Mouse (Mus musculus): ENCODE measurements around the gene Hcn3. TPM values are rescaled to one million over a fixed set of nuclear protein-coding genes. Genes with fewer than 3 reads are reported as not detected.

Hcn3 gene
- polyA plus RNA-seq, 1 experiment from 2014 or later: 1.8 TPM

- H3K27me3 ChIP-seq (replicated peaks; ENCODE audit: control insufficient read depth, insufficient read depth, low read length): no peaks in the 10 kb centered on the region
- H3K4me2 ChIP-seq (ENCODE audit: low read length): no peak overlapping the region
- no peaks in the 10 kb centered on the region for H3K9me3 ChIP-seq (ENCODE audit: control insufficient read depth, low read length)
- no peaks in the 10 kb centered on the region for H3K36me3 ChIP-seq (ENCODE audit: control insufficient read depth, insufficient read depth, low read length)
- H3K4me1 ChIP-seq (replicated peaks; ENCODE audit: control insufficient read depth, insufficient read depth, low read length): 0 out of 2 replicates have a peak, but pooled peaks cover 5% of the 10 kb centered on the region
- H3K4me3 ChIP-seq (ENCODE audit: low read depth, low read length): no peak overlapping the region
- DNase-seq (ENCODE audit: low spot score): no peak
- H3K9ac ChIP-seq (ENCODE audit: low read length): no peak overlapping the region
- H3K27ac ChIP-seq (ENCODE audit: low read depth): no peak overlapping the region
- ATAC-seq (replicated peaks; ENCODE audit: low FRiP score, low TSS enrichment, low read depth): no peak
- WGBS: 90% methylated on average over 3 of the region's 3 CpGs
These were observed 30.1 kb downstream of the Hcn3 start for GRCm38 (mm10) chr3:89129908-89130307.

- 94% methylated on average over 3 of the region's 3 CpGs for WGBS
- no peak overlapping the region for H3K27ac ChIP-seq (ENCODE audit: low read depth)
- no peaks in the 10 kb centered on the region for H3K36me3 ChIP-seq (ENCODE audit: control insufficient read depth, insufficient read depth, low read length)
- no peaks in the 10 kb centered on the region for H3K27me3 ChIP-seq (replicated peaks; ENCODE audit: control insufficient read depth, insufficient read depth, low read length)
- ATAC-seq (replicated peaks; ENCODE audit: low FRiP score, low TSS enrichment, low read depth) (no peak), DNase-seq (ENCODE audit: low spot score) (no peak)
- H3K9ac ChIP-seq (ENCODE audit: low read length): no peak overlapping the region
- H3K4me2 ChIP-seq (ENCODE audit: low read length): no peak overlapping the region
- H3K4me1 ChIP-seq (replicated peaks; ENCODE audit: control insufficient read depth, insufficient read depth, low read length): no peaks in the 10 kb centered on the region
- no peak overlapping the region for H3K4me3 ChIP-seq (ENCODE audit: low read depth, low read length)
- no peaks in the 10 kb centered on the region for H3K9me3 ChIP-seq (ENCODE audit: control insufficient read depth, low read length)
These were observed 34.0 kb downstream of the Hcn3 start for GRCm38 (mm10) chr3:89125981-89126380.

DNA sequence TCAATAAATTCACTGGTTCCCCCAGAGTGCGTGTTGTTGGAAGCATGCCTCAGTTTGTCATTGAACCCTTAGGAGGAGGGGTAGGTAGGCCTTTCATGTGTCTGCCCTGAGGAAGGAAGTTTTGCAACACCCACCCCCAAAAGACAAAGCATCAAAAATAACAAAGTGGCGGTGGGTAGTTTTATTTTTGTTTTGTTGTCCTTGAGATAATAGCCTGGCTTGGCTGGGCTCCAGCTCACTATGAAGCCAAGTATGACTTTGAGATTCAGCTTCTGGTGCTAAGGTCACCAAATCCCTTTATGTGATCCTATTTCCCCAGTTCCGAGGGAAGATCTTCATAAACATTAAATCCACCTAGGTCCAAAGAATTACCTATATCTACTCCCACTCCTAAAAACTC, 35.8 kb downstream of the Hcn3 start:
- no peaks in the 10 kb centered on the region for H3K27me3 ChIP-seq (replicated peaks; ENCODE audit: control insufficient read depth, insufficient read depth, low read length)
- WGBS: 81% methylated on average over 3 of the region's 3 CpGs
- H3K9ac ChIP-seq (ENCODE audit: low read length): no peak overlapping the region
- H3K4me1 ChIP-seq (replicated peaks; ENCODE audit: control insufficient read depth, insufficient read depth, low read length): no peaks in the 10 kb centered on the region
- ATAC-seq (replicated peaks; ENCODE audit: low FRiP score, low TSS enrichment, low read depth) (no peak), DNase-seq (ENCODE audit: low spot score) (no peak)
- H3K36me3 ChIP-seq (ENCODE audit: control insufficient read depth, insufficient read depth, low read length): no peaks in the 10 kb centered on the region
- no peak overlapping the region for H3K4me2 ChIP-seq (ENCODE audit: low read length)
- H3K4me3 ChIP-seq (ENCODE audit: low read depth, low read length): no peak overlapping the region
- no peak overlapping the region for H3K27ac ChIP-seq (ENCODE audit: low read depth)
- no peaks in the 10 kb centered on the region for H3K9me3 ChIP-seq (ENCODE audit: control insufficient read depth, low read length)

DNA sequence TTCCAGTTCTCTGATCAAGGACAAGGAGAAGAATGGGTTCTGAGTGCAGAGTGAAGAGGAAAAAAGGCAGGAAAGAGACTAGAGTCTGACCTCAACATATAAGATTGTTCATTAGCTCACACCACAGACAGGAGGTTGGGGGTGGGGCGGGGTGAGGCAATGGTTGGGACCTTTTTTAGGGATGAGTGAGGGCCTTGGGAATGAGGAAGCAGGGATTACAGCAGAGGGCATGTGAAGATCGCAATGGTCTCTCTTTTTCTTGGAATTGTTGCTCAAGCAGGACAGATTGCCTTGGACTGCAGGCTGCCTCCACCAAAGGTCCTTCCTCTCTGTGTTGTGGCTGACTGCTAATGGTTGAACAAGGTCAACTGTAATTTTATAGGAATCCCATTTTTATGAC, 36.7 kb downstream of the Hcn3 start:
- H3K9me3 ChIP-seq (ENCODE audit: control insufficient read depth, low read length): no peaks in the 10 kb centered on the region
- no peaks in the 10 kb centered on the region for H3K27me3 ChIP-seq (replicated peaks; ENCODE audit: control insufficient read depth, insufficient read depth, low read length)
- H3K27ac ChIP-seq (ENCODE audit: low read depth): no peak overlapping the region
- H3K4me3 ChIP-seq (ENCODE audit: low read depth, low read length): no peak overlapping the region
- no peak overlapping the region for H3K9ac ChIP-seq (ENCODE audit: low read length)
- DNase-seq (ENCODE audit: low spot score) (no peak), ATAC-seq (replicated peaks; ENCODE audit: low FRiP score, low TSS enrichment, low read depth) (no peak)
- H3K36me3 ChIP-seq (ENCODE audit: control insufficient read depth, insufficient read depth, low read length): no peaks in the 10 kb centered on the region
- 87% methylated on average over 2 of the region's 2 CpGs for WGBS
- H3K4me2 ChIP-seq (ENCODE audit: low read length): no peak overlapping the region
- H3K4me1 ChIP-seq (replicated peaks; ENCODE audit: control insufficient read depth, insufficient read depth, low read length): no peaks in the 10 kb centered on the region

DNA sequence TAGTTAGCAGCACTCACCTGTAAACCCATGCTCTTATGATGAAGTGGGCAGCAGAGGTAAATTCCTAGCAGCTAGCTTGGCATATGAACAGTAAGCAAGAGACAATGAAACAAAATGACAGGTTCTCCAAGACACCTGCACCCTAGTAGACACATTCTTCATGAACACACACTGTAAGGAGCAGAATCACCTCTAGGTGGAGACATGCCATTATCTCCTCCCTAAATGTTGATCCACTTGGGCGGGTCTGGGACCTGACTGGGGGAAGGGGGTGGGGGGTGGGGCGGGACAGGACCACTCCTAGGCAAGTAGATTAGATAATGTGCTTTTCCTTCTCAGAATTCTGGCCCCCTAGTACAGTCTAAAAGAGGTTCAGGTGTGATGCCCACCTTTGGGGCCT, 44.5 kb downstream of the Hcn3 start:
- ATAC-seq (replicated peaks; ENCODE audit: low FRiP score, low TSS enrichment, low read depth) (no peak), DNase-seq (ENCODE audit: low spot score) (no peak)
- H3K36me3 ChIP-seq (ENCODE audit: control insufficient read depth, insufficient read depth, low read length): no peaks in the 10 kb centered on the region
- H3K27me3 ChIP-seq (replicated peaks; ENCODE audit: control insufficient read depth, insufficient read depth, low read length): no peaks in the 10 kb centered on the region
- no peaks in the 10 kb centered on the region for H3K4me1 ChIP-seq (replicated peaks; ENCODE audit: control insufficient read depth, insufficient read depth, low read length)
- no peak overlapping the region for H3K4me3 ChIP-seq (ENCODE audit: low read depth, low read length)
- H3K9ac ChIP-seq (ENCODE audit: low read length): no peak overlapping the region
- H3K27ac ChIP-seq (ENCODE audit: low read depth): no peak overlapping the region
- H3K4me2 ChIP-seq (ENCODE audit: low read length): no peak overlapping the region
- 8% methylated on average over 2 of the region's 2 CpGs for WGBS
- no peaks in the 10 kb centered on the region for H3K9me3 ChIP-seq (ENCODE audit: control insufficient read depth, low read length)

DNA sequence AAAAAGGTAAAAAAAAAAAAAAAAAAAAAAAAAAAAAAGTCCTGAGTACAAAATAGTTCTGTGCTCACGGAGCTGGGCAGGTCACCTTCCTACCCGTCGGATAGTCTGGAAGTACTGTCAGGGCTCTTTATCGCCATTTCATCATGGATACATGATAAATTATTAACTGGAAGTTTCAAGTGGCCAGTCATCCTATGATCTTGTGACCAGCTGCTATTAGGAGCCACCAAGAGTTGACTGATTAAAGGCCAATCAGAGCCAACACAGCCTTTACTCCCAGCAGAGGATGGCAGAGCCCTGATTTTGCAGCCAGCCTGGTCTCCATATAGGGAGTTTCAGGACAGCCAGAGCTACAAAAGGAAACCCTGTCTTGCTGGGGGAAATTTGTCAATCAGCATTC, 46.9 kb downstream of the Hcn3 start:
- Histone ChIP-seq H3K4me3 (ENCODE audit: low read depth, low read length) (no peak overlapping the region), H3K27me3 (replicated peaks; ENCODE audit: control insufficient read depth, insufficient read depth, low read length) (no peaks in the 10 kb centered on the region), H3K4me2 (ENCODE audit: low read length) (no peak overlapping the region), H3K27ac (ENCODE audit: low read depth) (no peak overlapping the region), H3K9ac (ENCODE audit: low read length) (no peak overlapping the region), H3K9me3 (ENCODE audit: control insufficient read depth, low read length) (no peaks in the 10 kb centered on the region), H3K4me1 (replicated peaks; ENCODE audit: control insufficient read depth, insufficient read depth, low read length) (no peaks in the 10 kb centered on the region), H3K36me3 (ENCODE audit: control insufficient read depth, insufficient read depth, low read length) (no peaks in the 10 kb centered on the region)
- peak; percentile 50; the same call in 1 of the 2 replicates for ATAC-seq (replicated peaks; ENCODE audit: low FRiP score, low TSS enrichment, low read depth)
- DNase-seq (ENCODE audit: low spot score): peak; percentile 50
- 69% methylated on average over 4 of the region's 4 CpGs for WGBS

DNA sequence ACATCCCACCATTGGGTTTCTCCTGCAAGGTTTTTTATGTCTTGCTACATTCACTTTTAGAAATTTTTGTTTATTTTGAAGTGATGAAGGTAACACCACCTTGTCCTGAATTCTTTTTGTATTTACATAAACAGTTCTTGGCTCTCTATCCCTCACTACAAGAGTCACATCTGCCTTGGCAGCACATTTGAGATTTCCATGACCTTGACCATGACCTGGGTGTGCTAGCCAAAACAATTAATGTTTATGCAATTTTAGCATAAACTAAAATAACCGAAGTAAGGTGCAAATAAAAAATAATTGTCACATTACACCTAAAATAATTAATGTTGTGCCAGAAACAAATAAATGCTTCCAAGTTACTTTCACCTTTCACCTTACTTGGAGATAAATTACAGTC, 51.9 kb downstream of the Hcn3 start:
- Histone ChIP-seq H3K27me3 (replicated peaks; ENCODE audit: control insufficient read depth, insufficient read depth, low read length) (no peaks in the 10 kb centered on the region), H3K4me3 (ENCODE audit: low read depth, low read length) (no peak overlapping the region), H3K4me2 (ENCODE audit: low read length) (no peak overlapping the region), H3K36me3 (ENCODE audit: control insufficient read depth, insufficient read depth, low read length) (no peaks in the 10 kb centered on the region), H3K9me3 (ENCODE audit: control insufficient read depth, low read length) (no peaks in the 10 kb centered on the region), H3K4me1 (replicated peaks; ENCODE audit: control insufficient read depth, insufficient read depth, low read length) (no peaks in the 10 kb centered on the region), H3K27ac (ENCODE audit: low read depth) (no peak overlapping the region), H3K9ac (ENCODE audit: low read length) (no peak overlapping the region)
- 56% methylated on average over 1 of the region's 1 CpGs for WGBS
- no peak for DNase-seq (ENCODE audit: low spot score)
- no peak for ATAC-seq (replicated peaks; ENCODE audit: low FRiP score, low TSS enrichment, low read depth)

DNA sequence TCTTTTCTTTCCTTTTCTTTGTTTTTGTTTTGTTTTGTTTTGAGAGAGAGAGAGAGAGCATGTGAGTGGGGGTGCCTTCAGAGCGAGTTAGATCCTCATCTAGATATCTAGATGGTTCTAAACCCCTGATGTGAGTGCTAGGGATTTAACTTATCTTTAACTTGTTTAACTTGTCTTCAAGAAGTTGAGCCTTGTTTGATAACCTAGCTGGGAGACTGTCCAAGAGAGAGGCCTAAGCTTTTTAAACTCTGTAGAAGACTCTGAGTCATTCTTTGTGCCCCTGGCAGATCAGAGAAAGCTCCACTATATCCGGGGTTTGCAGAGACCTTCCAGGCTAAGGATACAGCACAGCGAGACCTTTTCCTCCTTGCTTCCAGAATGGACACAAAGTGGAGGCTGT, 52.5 kb downstream of the Hcn3 start:
- H3K9ac ChIP-seq (ENCODE audit: low read length): no peak overlapping the region
- H3K4me2 ChIP-seq (ENCODE audit: low read length): no peak overlapping the region
- ATAC-seq (replicated peaks; ENCODE audit: low FRiP score, low TSS enrichment, low read depth) (no peak), DNase-seq (ENCODE audit: low spot score) (no peak)
- H3K36me3 ChIP-seq (ENCODE audit: control insufficient read depth, insufficient read depth, low read length): no peaks in the 10 kb centered on the region
- H3K27me3 ChIP-seq (replicated peaks; ENCODE audit: control insufficient read depth, insufficient read depth, low read length): no peaks in the 10 kb centered on the region
- no peak overlapping the region for H3K4me3 ChIP-seq (ENCODE audit: low read depth, low read length)
- H3K4me1 ChIP-seq (replicated peaks; ENCODE audit: control insufficient read depth, insufficient read depth, low read length): peaks cover 2% of the 10 kb centered on the region; the same call in 1 of the 2 replicates
- WGBS: 53% methylated on average over 3 of the region's 3 CpGs
- no peaks in the 10 kb centered on the region for H3K9me3 ChIP-seq (ENCODE audit: control insufficient read depth, low read length)
- H3K27ac ChIP-seq (ENCODE audit: low read depth): no peak overlapping the region

- no peak for DNase-seq (ENCODE audit: low spot score)
- no peaks in the 10 kb centered on the region for H3K9me3 ChIP-seq (ENCODE audit: control insufficient read depth, low read length)
These were observed 53.1 kb downstream of the Hcn3 start for GRCm38 (mm10) chr3:89106881-89107280.

More at GRCm38 (mm10) chr3:89106881-89107280, 53.1 kb downstream of the Hcn3 start:
- Histone ChIP-seq H3K9ac (ENCODE audit: low read length) (no peak overlapping the region), H3K4me2 (ENCODE audit: low read length) (no peak overlapping the region), H3K27ac (ENCODE audit: low read depth) (no peak overlapping the region), H3K4me3 (ENCODE audit: low read depth, low read length) (no peak overlapping the region), H3K27me3 (replicated peaks; ENCODE audit: control insufficient read depth, insufficient read depth, low read length) (no peaks in the 10 kb centered on the region), H3K4me1 (replicated peaks; ENCODE audit: control insufficient read depth, insufficient read depth, low read length) (peaks cover 6% of the 10 kb centered on the region; the same call in 1 of the 2 replicates), H3K36me3 (ENCODE audit: control insufficient read depth, insufficient read depth, low read length) (no peaks in the 10 kb centered on the region)
- ATAC-seq (replicated peaks; ENCODE audit: low FRiP score, low TSS enrichment, low read depth): no peak

All from intestine, embryonic 14.5 days (tissue).